Mouse (Mus musculus) testis, postnatal 14 days (tissue): ENCODE measurements around the gene Slc35f2.

Experiments used
- DNase-seq: peaks from one replicate; pipeline ENCODE4 v3.0.0; 2021; ENCODE audit warnings: low spot score

Slc35f2 gene

DNA sequence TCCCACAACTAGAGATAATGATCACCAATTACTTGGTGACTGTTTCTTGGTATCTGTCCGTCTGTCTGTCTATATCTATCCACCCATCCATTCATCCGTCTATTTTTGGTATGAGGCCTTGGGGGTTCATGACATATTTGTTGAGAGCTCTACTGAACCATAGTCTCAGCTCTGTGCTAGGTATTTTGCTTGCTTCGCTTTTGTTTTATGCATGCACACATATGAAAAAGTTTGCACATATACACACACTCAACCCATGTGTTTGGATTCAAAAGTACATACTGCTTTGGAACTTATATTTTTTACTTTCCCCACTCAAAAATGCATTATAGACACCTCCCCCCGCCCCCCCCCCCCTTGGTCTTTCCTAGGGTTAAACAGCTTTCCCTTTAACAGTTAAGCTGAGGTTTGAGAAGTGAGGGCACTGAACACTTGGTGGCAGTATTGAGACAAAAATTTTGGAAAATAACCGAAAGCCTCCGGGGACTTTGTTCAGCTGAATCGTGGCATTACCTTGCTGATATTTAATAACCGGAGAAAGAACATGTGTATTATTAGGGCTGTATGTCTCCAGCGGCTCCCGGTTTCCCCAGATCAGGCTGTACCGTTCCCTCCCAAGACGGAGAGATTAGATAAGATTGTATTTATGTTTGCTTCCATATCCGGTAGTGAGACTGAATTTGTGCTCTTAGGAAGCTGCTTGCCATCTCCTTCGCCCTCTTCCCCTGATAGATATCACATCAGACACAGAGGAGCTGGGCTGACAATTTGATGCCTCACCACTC, 57.9 kb downstream of the Slc35f2 start:
- DNase-seq, result no peak

DNA sequence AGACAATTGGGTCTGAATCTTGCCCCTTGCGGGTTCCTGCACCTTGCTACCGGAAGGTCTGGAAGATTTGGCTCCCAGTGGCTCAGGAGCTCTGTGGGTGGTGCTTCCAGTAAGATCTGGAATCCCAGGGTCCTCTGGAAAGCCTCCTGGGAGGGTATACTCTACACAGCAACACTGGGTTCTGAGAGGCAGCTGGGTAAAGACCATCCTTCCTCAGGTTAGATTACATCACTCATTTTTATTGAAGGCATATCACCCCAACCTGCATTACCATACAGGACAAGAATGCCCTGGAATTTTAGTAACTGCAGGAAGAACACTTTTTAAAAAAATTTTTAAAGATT, 58.5 kb downstream of the Slc35f2 start:
- DNase-seq, result no peak

- DNase-seq, result no peak
Measured at GRCm38 (mm10) chr9:53835039-53835438, 63.7 kb downstream of the Slc35f2 start.

DNA sequence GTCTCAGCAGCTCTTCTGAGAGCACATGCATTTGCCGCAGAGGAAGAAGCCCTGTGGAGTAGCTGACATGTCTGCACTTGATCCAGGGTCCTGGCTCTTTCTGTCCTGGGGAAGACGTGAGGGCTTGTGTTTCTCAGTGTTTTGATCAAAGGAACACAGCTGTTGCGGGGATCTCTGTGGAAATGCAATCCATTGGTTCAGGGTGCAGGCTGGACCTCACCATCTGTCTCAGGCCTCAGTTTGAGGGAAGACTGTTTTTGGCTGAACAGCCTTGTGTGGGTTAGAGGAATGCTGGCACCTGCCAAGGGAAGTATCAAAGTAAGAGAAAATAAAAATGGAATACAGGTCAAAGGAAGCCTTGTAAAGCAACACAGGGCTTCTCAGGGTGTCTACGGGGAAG, 64.6 kb downstream of the Slc35f2 start:
- DNase-seq, result no peak

DNA sequence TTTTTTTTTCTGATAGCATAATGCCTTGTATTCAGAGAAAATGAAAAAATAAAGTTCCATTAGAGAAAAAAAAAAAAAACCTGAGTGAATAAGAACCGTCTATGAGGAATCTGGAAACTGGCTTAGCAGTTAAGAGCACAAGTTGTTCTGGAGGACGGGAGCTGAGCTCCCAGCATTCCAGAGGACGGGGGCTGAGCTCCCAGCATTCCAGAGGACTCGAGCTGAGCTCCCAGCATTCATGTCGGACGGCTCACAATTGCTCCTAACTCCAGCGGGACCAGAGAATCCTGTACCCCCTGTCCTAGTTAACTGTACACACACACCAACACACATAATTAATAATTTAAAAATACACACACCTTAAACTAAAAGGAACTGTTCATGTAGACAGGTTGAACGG, 67.5 kb downstream of the Slc35f2 start:
- no peak for DNase-seq

DNA sequence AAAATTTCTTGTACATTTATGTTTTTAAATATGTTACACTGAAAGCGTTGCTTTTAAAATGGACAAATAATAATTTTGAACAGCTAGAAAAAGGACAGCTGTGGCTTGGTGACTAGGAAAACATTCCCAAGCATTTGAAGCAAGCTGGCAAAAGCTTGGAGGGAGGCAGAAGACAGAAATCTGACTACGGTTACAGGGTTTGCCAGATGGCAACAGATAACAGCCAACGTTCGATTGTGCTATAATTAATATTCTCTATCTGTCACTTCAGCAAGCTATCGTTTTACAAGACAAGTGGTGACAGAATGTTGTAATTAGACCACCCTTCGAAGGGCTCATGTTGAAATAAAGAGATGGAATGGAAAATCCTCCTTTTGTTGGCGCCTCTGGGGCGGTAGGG, 77.2 kb downstream of the Slc35f2 start:
- DNase-seq, result no peak

GRCm38 (mm10) chr9:53849864-53850263, 78.5 kb downstream of the Slc35f2 start, which contains the start of gene Sln:
TSS of gene Sln (plus strand) at chr9:53850164.
- no peak for DNase-seq

- DNase-seq, result no peak
Measured at GRCm38 (mm10) chr9:53852158-53852557, 80.8 kb downstream of the Slc35f2 start.

- no peak for DNase-seq
Measured at GRCm38 (mm10) chr9:53853672-53854071, 82.3 kb downstream of the Slc35f2 start.

DNA sequence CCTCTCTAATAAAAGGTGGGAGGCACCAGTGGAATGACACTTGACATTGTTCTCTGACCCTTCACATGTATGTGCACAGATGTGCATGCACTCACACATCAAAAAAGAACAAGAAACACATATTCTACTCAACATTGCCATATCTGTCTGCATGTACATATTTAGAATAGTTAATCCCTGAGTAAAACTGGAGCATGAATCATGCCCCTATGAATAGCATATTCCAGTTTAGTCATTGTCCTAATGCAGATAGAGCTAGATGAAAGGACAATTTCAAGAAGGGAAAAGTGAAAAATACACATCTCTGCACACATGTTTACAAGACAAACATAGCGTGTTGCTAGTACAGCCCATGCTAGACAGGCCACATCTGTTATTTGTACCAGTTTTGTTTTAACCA, 83.2 kb downstream of the Slc35f2 start:
- no peak for DNase-seq

GRCm38 (mm10) chr9:53857864-53858263, 86.5 kb downstream of the Slc35f2 start:
- peak; percentile 47 for DNase-seq
